Mouse (Mus musculus) kidney, postnatal 0 days (tissue): ENCODE results near the gene Dpyd. TPM values are rescaled to one million over a fixed set of nuclear protein-coding genes. Genes with fewer than 3 reads are reported as not detected.

Experiments used
- ATAC-seq: fragments of 200-750 bp; cut with Nextera tagmentation; replicated peaks from 2 replicates; pipeline ENCODE4 v1.8.0; 2017; ENCODE audit warnings: low read depth, moderate number of reproducible peaks, moderate TSS enrichment, moderate library complexity; ENCODE audit not compliant: low FRiP score
- DNase-seq: peaks from one replicate; pipeline ENCODE4 v3.0.0-alpha.2; 2016; ENCODE audit warnings: low spot score
- H3K27ac ChIP-seq: fragments of 300-500 bp; sonication (generic); 2 replicates; pipeline ENCODE4 v1.5.1; 2014; ENCODE audit warnings: mild to moderate bottlenecking
- H3K27me3 ChIP-seq: fragments of 300-500 bp; sonication (generic); 2 replicates; pipeline ENCODE4 v1.6.1; 2014; ENCODE audit warnings: low read length, mixed read lengths; ENCODE audit not compliant: insufficient read depth
- H3K36me3 ChIP-seq: fragments of 300-500 bp; sonication (generic); 2 replicates; pipeline ENCODE4 v1.6.1; 2014; ENCODE audit warnings: low read length, mixed read lengths; ENCODE audit not compliant: insufficient read depth
- H3K4me1 ChIP-seq: fragments of 300-500 bp; sonication (generic); replicated peaks from 2 replicates; pipeline ENCODE4 v1.6.1; 2014; ENCODE audit warnings: antibody characterized with exemption, low read length, mixed read lengths; ENCODE audit not compliant: insufficient read depth
- H3K4me2 ChIP-seq: fragments of 300-500 bp; sonication (generic); 2 replicates; pipeline ENCODE4 v1.6.1; 2014; ENCODE audit warnings: mild to moderate bottlenecking, low read length, moderate library complexity, mixed read lengths
- H3K4me3 ChIP-seq: fragments of 300-500 bp; sonication (generic); replicated peaks from 2 replicates; pipeline ENCODE4 v1.5.1; 2014; ENCODE audit warnings: low read depth, low read length
- H3K9ac ChIP-seq: fragments of 300-500 bp; sonication (generic); 2 replicates; pipeline ENCODE4 v1.6.1; 2014; ENCODE audit warnings: low read depth, low read length
- H3K9me3 ChIP-seq: fragments of 300-500 bp; sonication (generic); replicated peaks from 2 replicates; pipeline ENCODE4 v1.6.1; 2016; ENCODE audit warnings: low read length, inconsistent platforms, mixed read lengths
- CTCF ChIP-seq: IDR thresholded peaks from 2 replicates; pipeline ENCODE4 v1.5.1; 2016; ENCODE audit warnings: antibody characterized with exemption, low read depth, mild to moderate bottlenecking, moderate library complexity
- WGBS: fragments of 180-500 bp; shearing (Covaris S2); extraction: QIAGEN DNeasy Blood & Tissue Kit; methylation state at CpG from one replicate; pipeline ENCODE4 v1.1.7; 2014; 5-methylcytosine and 5-hydroxymethylcytosine counted together
- polyA plus RNA-seq: library from polyadenylated mRNA; unstranded; fragments of >200 nt; fragmentation: Nextera tagmentation; extraction: Ambion mirVana; gene quantifications from 2 replicates; pipeline ENCODE4 v1.2.1, GENCODE M21; 2015

Gene Dpyd
- polyA plus RNA-seq, 1 experiment from 2014 or later: 3.9 TPM

- Histone ChIP-seq H3K9me3 (no peaks in the 10 kb centered on the region), H3K27me3 (no peaks in the 10 kb centered on the region), H3K4me2 (no peak overlapping the region), H3K9ac (no peak overlapping the region), H3K36me3 (no peaks in the 10 kb centered on the region), H3K27ac (no peak overlapping the region), H3K4me1 (no peaks in the 10 kb centered on the region), H3K4me3 (no peak overlapping the region)
- 24% methylated on average over 5 of the region's 5 CpGs for WGBS
- peak; percentile 46 for DNase-seq
- no peak for TF ChIP-seq CTCF
- ATAC-seq: no peak
Measured at GRCm38 (mm10) chr3:118663987-118664692, 102.2 kb downstream of the Dpyd start.

GRCm38 (mm10) chr3:118674121-118674745 lies 112.3 kb downstream of the Dpyd start:
- H3K36me3 ChIP-seq: no peaks in the 10 kb centered on the region
- no peaks in the 10 kb centered on the region for H3K4me1 ChIP-seq
- DNase-seq (no peak), ATAC-seq (no peak)
- no peak overlapping the region for H3K9ac ChIP-seq
- H3K27ac ChIP-seq: no peak overlapping the region
- no peak overlapping the region for H3K4me2 ChIP-seq
- H3K27me3 ChIP-seq: no peaks in the 10 kb centered on the region
- TF ChIP-seq CTCF: no peak
- 66% methylated on average over 10 of the region's 10 CpGs for WGBS
- no peaks in the 10 kb centered on the region for H3K9me3 ChIP-seq
- no peak overlapping the region for H3K4me3 ChIP-seq

DNA sequence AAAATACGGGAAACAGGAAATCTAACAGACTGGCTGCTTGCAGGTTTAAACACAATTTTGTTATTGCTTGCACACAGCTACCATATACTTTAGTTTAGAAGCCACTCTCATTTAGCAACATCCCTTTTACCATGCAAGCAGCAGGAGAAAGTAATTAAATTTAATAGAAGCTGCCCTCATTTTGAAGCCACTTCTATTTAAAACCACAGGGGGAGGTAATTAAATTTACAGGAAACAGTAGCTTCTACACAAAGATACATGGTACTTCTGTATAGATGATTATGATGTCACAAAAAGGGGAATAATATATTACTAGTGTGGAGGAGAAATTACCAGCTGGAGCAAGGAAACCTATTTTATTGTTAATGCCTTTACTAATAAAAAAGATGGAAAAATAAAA lies 113.5 kb downstream of the Dpyd start:
- no peaks in the 10 kb centered on the region for H3K36me3 ChIP-seq
- no peaks in the 10 kb centered on the region for H3K27me3 ChIP-seq
- no peak for ATAC-seq
- H3K4me3 ChIP-seq: no peak overlapping the region
- no peaks in the 10 kb centered on the region for H3K4me1 ChIP-seq
- no peak overlapping the region for H3K4me2 ChIP-seq
- 27% methylated on average over 1 of the region's 1 CpGs for WGBS
- peak; percentile 9 for DNase-seq
- H3K9ac ChIP-seq: no peak overlapping the region
- no peak overlapping the region for H3K27ac ChIP-seq
- no peaks in the 10 kb centered on the region for H3K9me3 ChIP-seq
- TF ChIP-seq CTCF: no peak

DNA sequence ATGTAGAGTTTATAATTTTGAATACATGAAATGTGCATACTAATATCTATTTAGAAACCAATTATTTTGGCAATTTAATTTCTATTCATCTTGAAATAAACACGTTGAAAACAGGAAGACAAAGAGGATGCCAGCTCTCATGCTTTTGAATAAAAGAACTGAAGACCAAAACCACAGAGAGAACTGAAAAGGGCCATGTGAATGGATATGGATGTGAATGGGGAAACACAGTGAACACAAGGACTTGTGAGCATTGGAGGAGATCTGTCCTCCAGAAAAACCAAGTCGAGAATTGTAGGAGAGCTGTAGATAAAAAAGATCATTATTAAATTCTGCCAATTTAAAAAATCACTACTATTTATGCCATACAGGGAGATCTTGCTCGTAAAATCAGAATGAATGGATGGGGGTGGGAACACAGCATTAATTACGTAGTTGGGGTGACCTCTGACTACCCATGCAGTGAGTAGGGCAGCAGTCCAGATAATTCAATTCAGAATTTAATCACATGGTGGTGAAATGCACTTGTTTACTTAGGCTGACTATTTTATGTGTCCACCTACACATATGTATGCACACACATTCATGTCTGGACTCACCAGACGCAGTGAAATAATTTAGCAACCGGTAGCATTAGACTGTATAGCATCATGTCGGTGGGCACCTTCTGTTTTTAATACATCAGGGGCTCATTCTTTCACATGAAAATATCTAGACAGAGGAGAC lies 114.3 kb downstream of the Dpyd start:
- WGBS: 53% methylated on average over 7 of the region's 7 CpGs
- DNase-seq (no peak), ATAC-seq (no peak)
- TF ChIP-seq CTCF: no peak
- H3K27ac ChIP-seq: no peak overlapping the region
- no peaks in the 10 kb centered on the region for H3K36me3 ChIP-seq
- no peak overlapping the region for H3K9ac ChIP-seq
- H3K4me3 ChIP-seq: no peak overlapping the region
- H3K4me2 ChIP-seq: no peak overlapping the region
- H3K9me3 ChIP-seq: no peaks in the 10 kb centered on the region
- no peaks in the 10 kb centered on the region for H3K27me3 ChIP-seq
- H3K4me1 ChIP-seq: no peaks in the 10 kb centered on the region

DNA sequence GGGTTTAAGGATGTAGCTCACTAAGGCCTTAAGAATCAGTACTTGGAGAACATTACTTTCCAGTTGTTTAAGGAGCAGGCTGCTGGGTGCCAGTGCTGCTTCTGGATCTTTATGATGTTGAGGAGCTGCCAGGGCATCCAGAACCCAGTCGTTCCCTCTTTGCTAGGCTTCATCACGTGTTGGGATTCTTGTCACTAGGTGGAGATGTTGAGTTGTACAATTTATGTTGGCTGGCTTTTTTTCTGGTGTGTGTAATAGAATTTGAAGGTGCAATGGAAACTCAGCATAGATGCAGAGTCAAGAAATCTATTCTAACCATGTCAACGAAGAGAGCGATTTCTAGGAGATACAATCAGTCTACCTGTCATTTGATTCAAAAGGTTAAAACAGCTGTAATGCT lies 118.9 kb downstream of the Dpyd start:
- H3K4me3 ChIP-seq: no peak overlapping the region
- H3K27ac ChIP-seq: no peak overlapping the region
- no peak overlapping the region for H3K4me2 ChIP-seq
- no peak overlapping the region for H3K9ac ChIP-seq
- no peak for ATAC-seq
- peak; percentile 27 for DNase-seq
- peak; percentile 66 for TF ChIP-seq CTCF
- no peaks in the 10 kb centered on the region for H3K27me3 ChIP-seq
- 45% methylated on average over 4 of the region's 4 CpGs for WGBS
- no peaks in the 10 kb centered on the region for H3K4me1 ChIP-seq
- H3K36me3 ChIP-seq: no peaks in the 10 kb centered on the region
- H3K9me3 ChIP-seq: no peaks in the 10 kb centered on the region

GRCm38 (mm10) chr3:118750269-118750668 lies 188.3 kb downstream of the Dpyd start:
- H3K27me3 ChIP-seq: no peaks in the 10 kb centered on the region
- H3K4me1 ChIP-seq: no peaks in the 10 kb centered on the region
- no peaks in the 10 kb centered on the region for H3K36me3 ChIP-seq
- H3K9me3 ChIP-seq: no peaks in the 10 kb centered on the region
- no peak overlapping the region for H3K9ac ChIP-seq
- H3K4me3 ChIP-seq: no peak overlapping the region
- 65% methylated on average over 3 of the region's 3 CpGs for WGBS
- no peak for ATAC-seq
- H3K4me2 ChIP-seq: no peak overlapping the region
- no peak overlapping the region for H3K27ac ChIP-seq
- DNase-seq: no peak
- no peak for TF ChIP-seq CTCF
